Mouse (Mus musculus): ENCODE data around the gene Il17rb. TPM values are rescaled to one million over a fixed set of nuclear protein-coding genes. Genes with fewer than 3 reads are reported as not detected.

The Il17rb gene
- polyA plus RNA-seq, 2 experiments, result 1.3 TPM

DNA sequence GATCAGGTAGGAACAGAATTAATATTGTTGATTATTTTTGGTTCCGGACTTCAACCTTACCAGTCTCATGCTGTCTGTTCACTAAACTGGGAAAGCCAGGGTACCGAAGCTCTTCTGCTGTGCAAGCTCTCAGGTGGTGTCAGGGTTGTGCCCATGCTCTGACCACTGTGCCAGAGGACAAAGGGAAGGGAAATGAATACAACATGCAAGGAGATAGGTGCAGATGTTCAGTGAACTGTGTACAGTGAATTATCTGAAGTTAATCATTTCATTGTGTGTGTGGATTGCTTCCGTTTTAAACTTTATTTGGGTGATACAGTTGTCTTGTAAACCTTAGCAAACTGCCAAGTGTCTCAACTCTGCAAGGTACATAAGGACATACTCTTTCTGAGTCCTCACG is 20.4 kb downstream of the Il17rb start:
- no peak overlapping the region for H3K9ac ChIP-seq (ENCODE audit: low read depth, low read length, severe bottlenecking)
- H3K36me3 ChIP-seq (ENCODE audit: control insufficient read depth, insufficient read depth, low read length), result peaks cover 100% of the 10 kb centered on the region
- no peak overlapping the region for H3K27ac ChIP-seq (replicated peaks; ENCODE audit: low read depth, low read length)
- no peak for TF ChIP-seq POLR2A (IDR thresholded peaks at IDR 0.05; ENCODE audit: borderline replicate concordance, extremely low read depth, insufficient read depth, insufficient read length)
- no peak overlapping the region for H3K4me2 ChIP-seq (replicated peaks; ENCODE audit: low read depth, low read length, severe bottlenecking)
- no peak for DNase-seq (ENCODE audit: low spot score)
- H3K4me3 ChIP-seq (replicated peaks; ENCODE audit: low read length), result no peak overlapping the region
- H3K27me3 ChIP-seq (ENCODE audit: control insufficient read depth, insufficient read depth, low read length), result no peaks in the 10 kb centered on the region
- no peaks in the 10 kb centered on the region for H3K9me3 ChIP-seq (ENCODE audit: control insufficient read depth, low read length)
- ATAC-seq (ENCODE audit: low FRiP score, low read depth), result no peak
- 95% methylated on average over 4 of the region's 4 CpGs for WGBS
- no peaks in the 10 kb centered on the region for H3K4me1 ChIP-seq (ENCODE audit: control insufficient read depth, insufficient read depth, low read length)

DNA sequence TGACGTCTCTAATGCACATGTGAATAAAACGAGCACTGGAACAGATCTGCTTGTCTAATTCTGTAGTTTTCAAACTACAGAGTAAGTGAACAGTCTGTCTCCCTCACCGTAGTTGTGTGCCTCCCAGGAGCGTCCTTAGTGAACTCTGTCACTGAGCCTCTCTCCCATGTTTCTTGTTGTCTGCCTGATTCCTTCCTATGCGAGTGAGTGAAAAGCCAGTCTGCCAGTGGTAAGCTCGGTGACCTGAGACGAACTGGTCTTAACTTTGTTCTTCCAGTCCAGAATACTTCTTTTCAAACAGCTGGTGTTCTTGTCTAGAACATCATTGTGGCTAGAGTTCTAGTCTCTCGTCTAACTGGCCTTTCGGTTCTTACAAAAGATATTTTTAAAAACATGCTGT is 21.0 kb downstream of the Il17rb start:
- no peak for TF ChIP-seq POLR2A (IDR thresholded peaks at IDR 0.05; ENCODE audit: borderline replicate concordance, extremely low read depth, insufficient read depth, insufficient read length)
- WGBS, result 90% methylated on average over 9 of the region's 9 CpGs
- no peaks in the 10 kb centered on the region for H3K4me1 ChIP-seq (ENCODE audit: control insufficient read depth, insufficient read depth, low read length)
- ATAC-seq (ENCODE audit: low FRiP score, low read depth) (no peak), DNase-seq (ENCODE audit: low spot score) (no peak)
- no peak overlapping the region for H3K27ac ChIP-seq (replicated peaks; ENCODE audit: low read depth, low read length)
- H3K4me3 ChIP-seq (replicated peaks; ENCODE audit: low read length), result no peak overlapping the region
- H3K4me2 ChIP-seq (replicated peaks; ENCODE audit: low read depth, low read length, severe bottlenecking), result no peak overlapping the region
- H3K9me3 ChIP-seq (ENCODE audit: control insufficient read depth, low read length), result no peaks in the 10 kb centered on the region
- H3K27me3 ChIP-seq (ENCODE audit: control insufficient read depth, insufficient read depth, low read length), result no peaks in the 10 kb centered on the region
- H3K36me3 ChIP-seq (ENCODE audit: control insufficient read depth, insufficient read depth, low read length), result peaks cover 100% of the 10 kb centered on the region
- no peak overlapping the region for H3K9ac ChIP-seq (ENCODE audit: low read depth, low read length, severe bottlenecking)

DNA sequence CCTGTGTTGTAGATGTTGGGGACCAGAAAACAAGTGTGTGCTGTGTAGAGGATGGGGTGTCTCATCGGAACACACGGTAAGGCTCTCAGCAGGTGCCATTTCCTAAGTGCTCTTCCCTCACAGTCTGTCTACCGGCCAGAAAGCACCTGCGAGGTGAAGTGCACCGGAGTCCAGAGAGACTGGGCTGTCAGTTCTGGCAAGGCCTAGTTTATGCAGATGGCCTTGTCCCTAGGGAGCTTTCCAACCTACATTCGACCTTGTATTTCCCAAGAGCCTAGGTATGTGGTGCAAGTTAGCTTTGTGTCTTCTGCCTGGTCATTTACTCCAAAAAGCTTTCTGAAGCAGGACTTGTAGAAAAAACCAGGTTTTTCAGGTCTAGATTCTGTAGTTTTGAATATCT is 21.4 kb downstream of the Il17rb start:
- Histone ChIP-seq H3K36me3 (ENCODE audit: control insufficient read depth, insufficient read depth, low read length) (peaks cover 100% of the 10 kb centered on the region), H3K4me1 (ENCODE audit: control insufficient read depth, insufficient read depth, low read length) (no peaks in the 10 kb centered on the region)
- 83% methylated on average over 6 of the region's 6 CpGs for WGBS

DNA sequence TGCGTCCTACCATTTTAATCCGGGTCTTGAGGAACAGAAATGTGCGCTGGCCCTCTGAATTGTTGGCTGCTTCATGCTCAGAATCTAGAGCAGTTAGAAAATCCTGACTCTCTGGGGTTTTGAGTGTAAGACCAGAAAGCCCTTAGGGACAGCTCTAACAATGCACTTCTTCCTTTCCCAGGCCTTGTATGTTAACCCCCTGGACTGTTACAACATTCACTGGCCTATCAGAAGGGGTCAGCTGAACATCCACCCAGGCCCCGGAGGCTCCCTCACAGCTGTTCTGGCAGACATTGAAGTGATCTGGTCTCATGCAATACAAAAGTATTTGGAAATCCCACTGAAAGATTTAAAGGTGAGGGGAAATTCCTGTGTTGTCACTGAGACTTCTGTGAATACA is 22.6 kb downstream of the Il17rb start:
- peaks cover 100% of the 10 kb centered on the region for H3K36me3 ChIP-seq (ENCODE audit: control insufficient read depth, insufficient read depth, low read length)
- no peak for ATAC-seq (ENCODE audit: low FRiP score, low read depth)
- H3K27me3 ChIP-seq (ENCODE audit: control insufficient read depth, insufficient read depth, low read length), result no peaks in the 10 kb centered on the region
- H3K27ac ChIP-seq (replicated peaks; ENCODE audit: low read depth, low read length), result no peak overlapping the region
- DNase-seq (ENCODE audit: low spot score), result no peak
- no peak overlapping the region for H3K9ac ChIP-seq (ENCODE audit: low read depth, low read length, severe bottlenecking)
- H3K4me1 ChIP-seq (ENCODE audit: control insufficient read depth, insufficient read depth, low read length), result no peaks in the 10 kb centered on the region
- H3K4me2 ChIP-seq (replicated peaks; ENCODE audit: low read depth, low read length, severe bottlenecking), result no peak overlapping the region
- H3K4me3 ChIP-seq (replicated peaks; ENCODE audit: low read length), result no peak overlapping the region
- no peaks in the 10 kb centered on the region for H3K9me3 ChIP-seq (ENCODE audit: control insufficient read depth, low read length)
- TF ChIP-seq POLR2A (IDR thresholded peaks at IDR 0.05; ENCODE audit: borderline replicate concordance, extremely low read depth, insufficient read depth, insufficient read length), result no peak
- WGBS, result 89% methylated on average over 4 of the region's 4 CpGs

More for the DNA sequence above, 21.4 kb downstream of the Il17rb start:
- Histone ChIP-seq H3K27ac (replicated peaks; ENCODE audit: low read depth, low read length) (no peak overlapping the region), H3K9ac (ENCODE audit: low read depth, low read length, severe bottlenecking) (no peak overlapping the region), H3K4me3 (replicated peaks; ENCODE audit: low read length) (no peak overlapping the region), H3K9me3 (ENCODE audit: control insufficient read depth, low read length) (no peaks in the 10 kb centered on the region), H3K4me2 (replicated peaks; ENCODE audit: low read depth, low read length, severe bottlenecking) (no peak overlapping the region), H3K27me3 (ENCODE audit: control insufficient read depth, insufficient read depth, low read length) (no peaks in the 10 kb centered on the region)
- no peak for TF ChIP-seq POLR2A (IDR thresholded peaks at IDR 0.05; ENCODE audit: borderline replicate concordance, extremely low read depth, insufficient read depth, insufficient read length)
- DNase-seq (ENCODE audit: low spot score), result no peak
- no peak for ATAC-seq (ENCODE audit: low FRiP score, low read depth)

DNA sequence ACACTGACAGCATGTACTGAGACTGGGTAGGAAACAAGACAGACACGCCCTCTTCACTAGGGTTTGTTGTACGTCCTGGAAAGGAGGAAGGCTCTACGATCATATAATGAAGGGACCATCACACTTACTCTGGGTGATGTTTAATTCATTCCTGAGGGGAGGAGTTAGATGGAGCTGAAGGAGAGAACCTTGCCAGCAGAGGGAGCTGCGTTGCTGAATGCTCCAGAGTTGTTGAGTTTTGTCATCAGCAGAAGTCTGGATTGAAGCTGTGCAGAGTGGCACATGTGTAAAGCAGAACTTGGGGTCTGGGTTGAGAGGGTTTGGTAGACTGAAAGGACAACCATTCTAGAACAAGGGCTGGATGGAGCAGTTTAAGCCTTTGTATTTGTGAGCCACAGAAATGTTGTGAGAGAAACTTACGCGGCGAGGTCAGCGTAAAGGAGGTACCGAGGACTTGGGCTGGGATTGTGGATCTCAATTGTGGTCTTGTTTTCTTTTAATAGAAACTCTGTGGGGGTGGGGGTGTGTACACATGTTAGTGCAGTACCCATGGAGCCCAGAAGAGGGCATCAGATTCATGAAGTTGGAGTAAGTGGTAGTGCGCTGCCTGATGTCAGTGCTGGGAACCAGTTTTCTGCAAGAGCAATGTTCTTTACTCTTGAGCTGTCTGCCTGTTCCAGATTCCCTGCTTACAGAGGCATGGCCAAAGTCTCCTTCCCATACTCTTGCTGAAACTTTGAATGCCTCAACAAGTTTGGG is 28.1 kb downstream of the Il17rb start:
- ATAC-seq (ENCODE audit: low FRiP score, low read depth), result no peak
- no peak overlapping the region for H3K4me3 ChIP-seq (replicated peaks; ENCODE audit: low read length)
- no peaks in the 10 kb centered on the region for H3K27me3 ChIP-seq (ENCODE audit: control insufficient read depth, insufficient read depth, low read length)
- no peak overlapping the region for H3K27ac ChIP-seq (replicated peaks; ENCODE audit: low read depth, low read length)
- H3K4me2 ChIP-seq (replicated peaks; ENCODE audit: low read depth, low read length, severe bottlenecking), result no peak overlapping the region
- DNase-seq (ENCODE audit: low spot score), result peak; percentile 34
- H3K36me3 ChIP-seq (ENCODE audit: control insufficient read depth, insufficient read depth, low read length), result peaks cover 60% of the 10 kb centered on the region
- no peak overlapping the region for H3K9ac ChIP-seq (ENCODE audit: low read depth, low read length, severe bottlenecking)
- WGBS, result 97% methylated on average over 10 of the region's 10 CpGs
- H3K9me3 ChIP-seq (ENCODE audit: control insufficient read depth, low read length), result no peaks in the 10 kb centered on the region
- H3K4me1 ChIP-seq (ENCODE audit: control insufficient read depth, insufficient read depth, low read length), result peaks cover 8% of the 10 kb centered on the region
- no peak for TF ChIP-seq POLR2A (IDR thresholded peaks at IDR 0.05; ENCODE audit: borderline replicate concordance, extremely low read depth, insufficient read depth, insufficient read length)
